Mouse (Mus musculus) c-Kit-positive CD71-positive TER-119-negative erythroid progenitor cells, embryonic 14.5 days (primary cell): ENCODE data around the gene Stk24.
"Not testable (repeated sequence)": the region's sequence is repeated elsewhere in the genome, so short reads cannot be mapped to it uniquely, and the experiment has no call there.

ENCODE experiments used
- DNase-seq: peaks from one replicate; pipeline ENCODE4 v3.0.0-alpha.2; 2013; ENCODE audit warnings: low read depth

The Stk24 gene

GRCm38 (mm10) chr14:121379827-121380145, at the start of gene Stk24:
TSS of gene Stk24 (minus strand) at chr14:121380011.
- no peak for DNase-seq

GRCm38 (mm10) chr14:121428148-121428547, 48.3 kb upstream of the Stk24 start:
- DNase-seq, result no peak

DNA sequence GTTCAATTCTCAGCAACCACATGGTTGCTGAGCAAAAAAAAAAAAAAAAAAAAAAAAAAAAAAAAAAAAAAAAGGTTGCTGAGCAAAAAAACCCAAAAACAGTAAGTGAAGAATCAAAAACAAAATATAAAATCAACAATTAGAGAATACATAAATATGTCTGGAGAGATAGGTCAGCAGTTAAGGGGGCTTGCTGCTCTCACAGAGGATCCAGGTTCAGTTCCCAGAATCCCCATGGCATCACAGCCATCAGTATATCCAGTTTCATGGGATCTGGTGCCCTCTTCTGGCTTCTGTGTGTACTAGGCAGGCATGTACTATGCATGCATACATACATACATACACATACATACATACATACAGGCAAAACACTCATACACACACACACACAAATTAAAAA, 46.9 kb upstream of the Stk24 start:
- no peak for DNase-seq

- no peak for DNase-seq
Measured at GRCm38 (mm10) chr14:121425004-121425793, 45.4 kb upstream of the Stk24 start.

DNA sequence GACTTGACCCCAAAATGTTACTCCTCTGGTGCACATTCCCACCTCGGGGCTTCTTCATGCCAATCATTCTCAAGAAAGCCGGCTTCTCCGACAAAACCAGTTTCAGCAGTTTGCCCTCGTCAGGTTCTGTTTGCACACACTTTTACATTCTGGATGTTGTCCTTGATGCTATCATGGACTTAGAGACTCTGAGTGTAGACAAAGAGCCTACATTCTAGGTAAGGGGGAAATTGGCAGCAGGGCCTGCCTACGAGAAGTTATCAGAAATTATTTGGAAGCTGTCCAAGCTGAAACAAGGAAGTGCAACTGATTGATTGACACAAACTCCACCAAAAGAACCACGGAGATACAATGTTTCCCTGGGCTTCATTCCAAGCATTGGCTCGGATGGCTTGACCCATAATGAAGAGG, 43.5 kb upstream of the Stk24 start:
- DNase-seq, result no peak

GRCm38 (mm10) chr14:121422664-121423340, 43.0 kb upstream of the Stk24 start:
- peak; percentile 52 for DNase-seq

GRCm38 (mm10) chr14:121422000-121422399, 42.2 kb upstream of the Stk24 start:
- no peak for DNase-seq

DNA sequence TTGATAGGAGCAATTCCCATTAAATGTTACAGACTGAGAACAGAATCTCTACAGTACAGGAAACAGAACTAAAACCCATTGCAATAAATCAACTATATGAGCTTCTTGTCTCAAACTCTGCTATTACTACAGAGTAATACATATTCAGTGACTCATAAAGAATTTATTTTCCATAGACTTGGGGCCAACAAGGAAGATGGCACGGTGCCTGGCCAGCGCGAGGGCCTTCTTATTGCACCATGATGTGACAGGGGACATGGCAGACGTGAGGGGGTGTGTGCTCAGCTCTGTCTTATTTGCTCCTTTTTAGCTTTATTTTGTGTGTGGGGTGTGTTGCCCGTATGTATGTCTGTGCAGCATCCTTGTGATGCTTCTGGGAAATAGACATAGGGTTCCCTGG, 37.8 kb upstream of the Stk24 start:
- DNase-seq, result no peak

- no peak for DNase-seq
Measured at GRCm38 (mm10) chr14:121416626-121417319, 37.0 kb upstream of the Stk24 start.

GRCm38 (mm10) chr14:121414635-121415241, 34.9 kb upstream of the Stk24 start:
- no peak for DNase-seq

- DNase-seq, result not testable (repeated sequence)
Measured at GRCm38 (mm10) chr14:121413726-121414125, 33.9 kb upstream of the Stk24 start.

GRCm38 (mm10) chr14:121408944-121409343, 29.1 kb upstream of the Stk24 start:
- DNase-seq, result no peak

GRCm38 (mm10) chr14:121406943-121407342, 27.1 kb upstream of the Stk24 start:
- DNase-seq, result no peak

DNA sequence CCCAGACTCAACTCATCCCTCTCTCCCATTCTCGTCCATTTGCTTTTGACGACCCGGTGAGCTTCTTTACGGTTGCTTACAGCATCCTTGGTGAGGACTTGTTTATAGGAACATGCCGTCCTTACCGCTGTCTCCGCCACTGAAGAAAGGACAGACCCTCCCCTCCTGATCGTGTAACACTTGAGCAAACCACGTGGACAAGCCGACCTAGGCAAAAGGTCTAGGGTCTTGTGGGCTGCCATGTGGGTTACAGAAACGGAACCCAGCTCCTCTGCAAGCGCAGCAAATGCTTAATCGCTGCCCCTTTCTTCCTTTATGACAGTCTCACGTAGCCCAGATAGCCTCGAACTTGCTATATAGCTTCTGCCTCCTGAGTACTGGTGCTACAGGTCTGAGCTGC, 25.7 kb upstream of the Stk24 start:
- DNase-seq, result no peak

DNA sequence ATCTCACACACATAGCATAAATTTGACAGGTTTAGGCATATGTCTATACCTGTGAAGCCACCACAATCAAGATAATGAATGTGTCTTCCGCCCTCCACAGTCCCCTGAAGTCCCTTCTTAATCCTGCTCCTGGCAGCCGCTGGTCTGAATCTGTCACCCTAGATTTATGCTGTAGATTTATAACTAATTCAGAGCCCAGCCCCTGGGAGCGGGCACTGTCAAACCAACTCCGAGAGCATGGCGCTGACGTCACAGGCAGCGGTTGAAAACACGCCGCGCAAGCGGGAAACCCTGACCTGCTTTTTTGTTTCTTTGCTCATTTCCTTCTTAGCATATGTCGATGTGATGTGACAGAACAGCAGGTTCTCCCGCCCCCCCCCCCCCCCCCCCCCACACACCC, 25.3 kb upstream of the Stk24 start:
- no peak for DNase-seq

DNA sequence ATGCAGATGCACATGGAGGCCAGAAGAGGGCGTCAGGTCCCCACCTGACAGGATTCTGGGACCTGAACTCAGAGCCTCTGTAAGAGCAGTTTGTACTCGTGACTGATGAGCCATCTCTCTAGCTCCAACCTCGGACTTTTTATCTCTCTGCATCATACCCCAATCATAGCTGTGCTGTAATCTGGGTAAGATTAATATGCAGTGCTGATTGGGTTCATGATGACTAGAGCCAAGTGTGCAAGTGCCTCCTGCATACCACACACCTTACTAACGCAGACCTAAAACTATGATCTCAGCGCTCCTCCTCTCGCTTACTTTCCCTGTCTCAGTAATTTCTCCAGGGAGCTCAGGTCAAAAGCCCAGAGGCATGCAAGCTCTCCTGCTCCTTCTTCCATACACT, 19.9 kb upstream of the Stk24 start:
- no peak for DNase-seq

- no peak for DNase-seq
Measured at GRCm38 (mm10) chr14:121397471-121397870, 17.7 kb upstream of the Stk24 start.

- no peak for DNase-seq
Measured at GRCm38 (mm10) chr14:121395125-121395524, 15.3 kb upstream of the Stk24 start.

GRCm38 (mm10) chr14:121391927-121392326, 12.1 kb upstream of the Stk24 start:
- DNase-seq, result no peak

- DNase-seq, result no peak
Measured at GRCm38 (mm10) chr14:121387760-121388159, 7.9 kb upstream of the Stk24 start.

DNA sequence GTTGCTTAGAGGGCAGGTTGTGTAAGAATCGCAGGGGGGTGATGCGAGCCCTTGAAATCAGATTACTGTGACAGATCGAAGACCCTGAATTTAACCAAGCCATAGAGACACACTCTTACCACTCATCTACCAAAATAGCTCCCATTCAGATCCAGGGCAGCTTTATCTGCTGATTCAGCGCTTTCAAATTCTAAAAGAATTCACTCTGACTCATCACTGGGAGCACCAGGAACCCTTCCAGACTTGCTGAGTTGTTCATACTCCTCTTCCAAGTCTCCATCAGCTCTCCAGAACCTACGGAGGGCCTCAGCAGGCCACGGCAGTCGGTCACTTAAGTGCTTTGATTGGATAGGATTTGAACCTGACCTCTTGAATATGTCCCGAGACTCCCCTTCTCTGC, 5.6 kb upstream of the Stk24 start:
- DNase-seq, result no peak

DNA sequence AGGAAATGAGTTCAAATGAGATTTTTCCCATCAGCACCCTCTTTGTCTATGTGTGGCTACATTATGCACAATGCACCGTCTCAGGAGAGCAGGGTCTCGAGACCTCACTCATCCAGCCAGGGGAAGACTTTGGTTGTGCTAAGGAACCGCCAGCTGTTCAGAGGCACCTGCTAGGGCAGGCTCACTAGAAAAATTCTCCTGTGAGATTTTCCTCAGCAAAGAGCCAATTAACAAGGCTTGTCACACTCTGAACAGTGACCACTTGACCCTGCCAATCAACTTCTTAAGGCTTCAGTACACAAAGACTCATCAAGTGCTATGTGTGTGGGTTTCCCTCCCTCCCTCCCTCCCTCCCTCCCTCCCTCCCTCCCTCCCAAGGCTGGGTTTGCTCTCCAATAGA, 4.0 kb upstream of the Stk24 start:
- no peak for DNase-seq
